Mouse (Mus musculus) liver, adult 2 months (tissue): ENCODE data around the gene Scnm1. TPM values are rescaled to one million over a fixed set of nuclear protein-coding genes. Genes with fewer than 3 reads are reported as not detected.

Source experiments
- DNase-seq: peaks from one replicate; pipeline ENCODE4 v3.0.0-alpha.2; 2011; ENCODE audit warnings: low read depth, low spot score; ENCODE audit errors: extremely low read depth
- H3K27ac ChIP-seq: fragments of 200-500 bp; replicated peaks from 2 replicates; pipeline ENCODE4 v1.5.1; 2012; ENCODE audit warnings: low read depth, mild to moderate bottlenecking, control low read depth, inconsistent platforms, low read length; ENCODE audit not compliant: insufficient read depth
- H3K27me3 ChIP-seq: fragments of 200-500 bp; 2 replicates; pipeline ENCODE4 v1.6.1; 2012; ENCODE audit warnings: mild to moderate bottlenecking, moderate library complexity, low read length, inconsistent platforms; ENCODE audit not compliant: control insufficient read depth, insufficient read depth
- H3K36me3 ChIP-seq: fragments of 200-500 bp; 2 replicates; pipeline ENCODE4 v1.6.1; 2012; ENCODE audit warnings: low read length, inconsistent platforms; ENCODE audit not compliant: control insufficient read depth, insufficient read depth
- H3K4me1 ChIP-seq: fragments of 200-500 bp; 2 replicates; pipeline ENCODE4 v1.6.1; 2011; ENCODE audit warnings: low read length; ENCODE audit not compliant: control insufficient read depth, insufficient read depth
- H3K4me3 ChIP-seq: fragments of 200-500 bp; 2 replicates; pipeline ENCODE4 v1.5.1; 2011; ENCODE audit warnings: low read depth, mild to moderate bottlenecking, control low read depth, low read length, moderate library complexity; ENCODE audit not compliant: insufficient read depth
- H3K79me2 ChIP-seq: fragments of 200-500 bp; 2 replicates; pipeline ENCODE4 v1.6.1; 2012; ENCODE audit warnings: inconsistent platforms, mild to moderate bottlenecking, low read length, moderate library complexity; ENCODE audit not compliant: control insufficient read depth, insufficient read depth
- H3K9ac ChIP-seq: fragments of 200-500 bp; 2 replicates; pipeline ENCODE4 v1.6.1; 2012; ENCODE audit warnings: low read depth, mild to moderate bottlenecking, control low read depth, inconsistent platforms, low read length
- CTCF ChIP-seq: fragments of 200-500 bp; IDR thresholded peaks from 2 replicates; pipeline ENCODE4 v1.5.1; 2011; ENCODE audit warnings: low read depth, low read length, control low read depth
- POLR2A ChIP-seq: fragments of 200-500 bp; IDR thresholded peaks from 2 replicates; pipeline ENCODE4 v1.6.1; 2011; ENCODE audit warnings: low read length, control low read depth; ENCODE audit not compliant: insufficient read depth; ENCODE audit errors: extremely low read depth
- WGBS: fragments of 180-500 bp; shearing (Covaris S2); methylation state at CpG from one replicate; pipeline ENCODE4 v1.1.7; 2018; 5-methylcytosine and 5-hydroxymethylcytosine counted together
- polyA plus RNA-seq: library from polyadenylated mRNA; depleted of rRNA; stranded (reverse); fragments of >200 nt; gene quantifications from 2 replicates; pipeline ENCODE4 v1.2.3, GENCODE M21; 2012
- total RNA-seq: library from RNA; depleted of rRNA; stranded (reverse); fragments of >200 nt; gene quantifications from 2 replicates; pipeline ENCODE4 v1.2.3, GENCODE M21; 2014

Scnm1 gene
- total and polyA plus RNA-seq, 2 experiments, result 12.6 to 17.7 TPM

GRCm38 (mm10) chr3:95164840-95165239, 31.0 kb upstream of the Scnm1 start:
- H3K4me3 ChIP-seq, result no peak overlapping the region
- no peak overlapping the region for H3K9ac ChIP-seq
- no peaks in the 10 kb centered on the region for H3K36me3 ChIP-seq
- 77% methylated on average over 5 of the region's 5 CpGs for WGBS
- peaks cover under 1% of the 10 kb centered on the region for H3K4me1 ChIP-seq
- no peak overlapping the region for H3K27ac ChIP-seq
- peaks cover 5% of the 10 kb centered on the region; the same call in 1 of the 2 replicates for H3K27me3 ChIP-seq
- no peak for DNase-seq
- TF ChIP-seq CTCF (no peak), POLR2A (no peak)
- H3K79me2 ChIP-seq, result no peaks in the 10 kb centered on the region

DNA sequence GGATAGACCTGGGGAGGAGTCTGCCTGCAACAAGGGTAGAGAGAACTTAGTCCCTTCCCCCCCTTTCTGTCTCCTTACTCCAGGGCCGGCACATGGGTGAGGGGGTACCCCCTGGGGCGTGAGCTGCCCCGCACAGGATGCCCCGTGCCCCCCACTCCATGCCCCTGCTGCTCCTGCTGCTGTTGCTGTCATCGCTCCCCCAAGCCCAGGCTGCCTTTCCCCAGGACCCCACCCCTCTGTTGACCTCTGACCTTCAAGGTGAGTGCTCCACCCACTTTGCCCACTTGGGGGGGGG, 30.4 kb upstream of the Scnm1 start:
- Histone ChIP-seq H3K79me2 (no peaks in the 10 kb centered on the region), H3K9ac (no peak overlapping the region), H3K4me3 (no peak overlapping the region), H3K27me3 (peaks cover 5% of the 10 kb centered on the region; the same call in 1 of the 2 replicates), H3K4me1 (peaks cover 3% of the 10 kb centered on the region), H3K36me3 (no peaks in the 10 kb centered on the region), H3K27ac (no peak overlapping the region)
- 84% methylated on average over 4 of the region's 5 CpGs for WGBS
- TF ChIP-seq POLR2A, result no peak
- no peak for TF ChIP-seq CTCF
- DNase-seq, result no peak

- H3K9ac ChIP-seq, result no peak overlapping the region
- peaks cover 3% of the 10 kb centered on the region for H3K4me1 ChIP-seq
- 75% methylated on average over 11 of the region's 11 CpGs for WGBS
- H3K36me3 ChIP-seq, result no peaks in the 10 kb centered on the region
- TF ChIP-seq POLR2A (no peak), CTCF (no peak)
- peak; percentile 26 for DNase-seq
- no peak overlapping the region for H3K4me3 ChIP-seq
- peak overlapping the region; percentile 25; the same call in 1 of the 2 replicates for H3K27ac ChIP-seq
- H3K79me2 ChIP-seq, result no peaks in the 10 kb centered on the region
- peaks cover 5% of the 10 kb centered on the region; the same call in 1 of the 2 replicates for H3K27me3 ChIP-seq
Measured at GRCm38 (mm10) chr3:95163419-95164255, 29.8 kb upstream of the Scnm1 start.

DNA sequence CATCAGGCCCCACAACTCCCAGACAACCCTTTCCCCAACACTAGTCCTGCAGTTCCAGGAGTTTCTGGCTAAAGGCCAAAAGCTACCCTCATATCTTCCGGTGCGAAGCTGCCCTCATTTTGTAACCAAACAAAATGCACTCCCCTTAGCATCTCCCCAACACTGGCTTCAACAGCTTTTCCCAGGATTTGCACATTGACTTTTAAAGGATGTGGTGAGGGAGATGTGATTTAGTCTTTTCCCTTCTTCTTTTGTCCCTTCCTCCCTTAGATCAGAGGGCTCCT, 28.5 kb upstream of the Scnm1 start:
- H3K9ac ChIP-seq, result no peak overlapping the region
- no peaks in the 10 kb centered on the region for H3K36me3 ChIP-seq
- peaks cover 5% of the 10 kb centered on the region; the same call in 1 of the 2 replicates for H3K27me3 ChIP-seq
- no peak overlapping the region for H3K27ac ChIP-seq
- 52% methylated on average over 2 of the region's 2 CpGs for WGBS
- H3K4me3 ChIP-seq, result no peak overlapping the region
- no peak for DNase-seq
- no peak for TF ChIP-seq POLR2A
- TF ChIP-seq CTCF, result no peak
- H3K4me1 ChIP-seq, result peaks cover 3% of the 10 kb centered on the region
- no peaks in the 10 kb centered on the region for H3K79me2 ChIP-seq

GRCm38 (mm10) chr3:95161618-95162344, 28.0 kb upstream of the Scnm1 start:
- TF ChIP-seq POLR2A, result no peak
- no peak for TF ChIP-seq CTCF
- no peaks in the 10 kb centered on the region for H3K36me3 ChIP-seq
- 0 out of 2 replicates have a peak overlapping the region, but pooled peaks have one; percentile 25 for H3K9ac ChIP-seq
- peaks cover 3% of the 10 kb centered on the region for H3K4me1 ChIP-seq
- WGBS, result 36% methylated on average over 9 of the region's 9 CpGs
- no peaks in the 10 kb centered on the region for H3K79me2 ChIP-seq
- H3K27me3 ChIP-seq, result peaks cover 5% of the 10 kb centered on the region; the same call in 1 of the 2 replicates
- no peak for DNase-seq
- peak overlapping the region; percentile 63 for H3K4me3 ChIP-seq
- no peak overlapping the region for H3K27ac ChIP-seq
